Mouse (Mus musculus) left cerebral cortex, postnatal 14 days (tissue): Measurements from ENCODE around the gene Angptl2. TPM values are rescaled to one million over a fixed set of nuclear protein-coding genes. Genes with fewer than 3 reads are reported as not detected.

ENCODE experiments used
- DNase-seq, 2 experiments: peaks; one replicate each; pipeline ENCODE4 v3.0.0; 2021 to 2022; ENCODE audit warnings: low spot score in 2 of 2, mixed read lengths in 1 of 2
- intact Hi-C: fragments of 180-260 bp; cut with DNase I; formaldehyde crosslinking; loops from one replicate; pipeline ENCODE4 v1.15.1; 2025
- long read RNA-seq, 2 experiments: library from polyadenylated mRNA; stranded (forward); transcript quantifications; one replicate each; pipeline ENCODE4 v2.0.0; 2021
- total RNA-seq, 2 experiments: library from RNA; stranded (reverse); gene quantifications; 2 replicates each; pipeline ENCODE4 v1.2.3; 2021

Gene Angptl2
- 1 to 10 TPM; 3.1 to 3.6 TPM for total RNA-seq
- long read RNA-seq, experiment 1, transcript Angptl2-201 (5 exons, 3,339 nt), result major isoform, 5 of 6 reads
- long read RNA-seq, experiment 1, partial matches to known transcripts, result 1 of 6 reads
- long read RNA-seq, experiment 1, other reads (novel, unspliced or antisense), result 0 of 6 reads
- long read RNA-seq, experiment 2, transcript Angptl2-201 (5 exons, 3,339 nt), result major isoform, 5 of 6 reads
- long read RNA-seq, experiment 2, partial matches to known transcripts, result 0 of 6 reads
- long read RNA-seq, experiment 2, other reads (novel, unspliced or antisense), result 1 of 6 reads

DNA sequence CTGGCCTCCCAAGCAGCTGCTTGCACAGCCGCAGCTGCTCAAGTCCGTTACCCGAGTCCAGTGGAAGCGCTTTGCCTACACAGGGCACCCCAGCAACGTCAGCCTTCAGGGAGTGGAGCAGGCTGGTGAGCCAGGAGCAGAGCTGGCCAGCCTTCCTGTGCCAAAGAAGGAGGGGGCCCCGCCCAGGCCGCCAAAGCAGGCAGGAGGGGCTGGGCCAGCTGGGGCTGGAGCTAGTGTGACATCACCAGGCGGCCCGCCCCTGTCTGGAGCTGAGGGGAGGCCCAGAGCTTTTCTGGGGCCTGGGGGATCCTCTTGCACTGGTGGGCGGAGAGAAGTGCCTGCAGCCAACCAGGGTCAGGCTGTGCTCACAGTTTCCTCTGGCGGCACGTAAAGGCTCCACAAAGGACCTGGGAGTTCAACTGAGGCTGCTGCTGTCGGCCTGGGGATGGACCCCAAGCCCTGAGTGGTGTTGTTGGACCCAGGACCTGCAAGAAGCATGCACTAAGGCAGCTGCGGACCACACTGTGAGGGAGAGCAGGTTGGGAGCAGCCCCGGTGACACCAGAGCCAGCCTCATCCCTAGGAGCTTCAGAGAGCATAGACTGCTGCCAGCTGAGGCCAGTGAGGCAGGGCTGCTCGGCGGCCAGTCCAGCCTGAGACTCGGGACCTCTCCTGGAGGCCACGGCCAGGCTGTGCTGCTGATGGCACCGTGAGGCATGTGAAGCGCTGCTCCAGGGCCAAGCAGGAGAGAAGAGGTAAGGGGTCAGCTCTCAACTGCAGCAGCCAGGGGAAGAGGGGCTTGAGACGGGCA, at the start of gene Angptl2:
Gene Angptl2, plus strand, starts transcription at position 370 of the 810 bp plus-strand sequence.
- peak; percentile 68 to 69 for DNase-seq
- intact Hi-C loops, result loop anchor here (5.0 kb wide), 1 partner anchor 131 kb away; no protein-coding TSS in a partner anchor

- intact Hi-C loops, result no loop called here
- no peak for DNase-seq
Measured at GRCm38 (mm10) chr2:33167060-33167459, 48.8 kb upstream of the Angptl2 start.

- intact Hi-C loops, result no loop called here
- DNase-seq, result no peak
Measured at GRCm38 (mm10) chr2:33169445-33169844, 46.4 kb upstream of the Angptl2 start.

DNA sequence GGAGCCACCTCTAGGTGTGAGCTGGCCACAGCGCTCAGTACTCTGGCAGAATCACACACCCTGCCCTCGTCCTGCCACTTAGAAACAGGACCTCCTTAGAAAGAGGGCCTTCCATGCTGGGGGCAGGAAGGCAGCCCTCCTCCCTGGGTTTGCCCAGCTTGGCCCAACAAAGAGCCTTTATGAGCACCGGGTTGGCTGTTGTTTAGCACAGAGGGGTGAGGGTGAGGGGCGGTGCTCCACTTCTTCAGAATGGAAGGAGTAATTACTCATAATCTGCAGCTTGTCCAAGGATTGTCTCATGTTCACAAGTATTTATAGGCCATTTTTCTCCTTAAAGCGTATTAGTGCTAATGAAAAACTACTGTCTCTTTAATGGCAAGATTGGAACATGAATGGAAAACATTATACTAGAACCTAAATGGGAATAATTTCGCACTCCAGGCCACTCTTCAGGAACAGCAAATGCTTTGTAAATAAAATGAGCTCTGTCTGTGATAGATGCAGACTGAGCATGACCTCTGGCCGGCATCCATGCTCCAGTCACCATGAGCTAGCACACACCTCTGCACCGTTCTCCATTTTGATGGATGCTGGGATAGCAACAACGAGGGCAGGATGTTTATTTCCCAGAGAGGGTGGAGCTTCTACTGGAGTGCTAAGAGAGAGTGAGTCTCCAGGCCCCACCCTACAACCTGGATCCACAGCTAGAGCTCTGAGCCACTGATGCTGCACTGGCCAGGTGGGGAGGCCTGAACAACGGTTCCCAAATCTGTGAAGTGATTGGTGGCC, 44.9 kb upstream of the Angptl2 start:
- DNase-seq, result no peak
- intact Hi-C loops, result no loop called here

GRCm38 (mm10) chr2:33173126-33173525, 42.7 kb upstream of the Angptl2 start:
- intact Hi-C loops, result no loop called here
- no peak for DNase-seq

- DNase-seq, result no peak
- intact Hi-C loops, result no loop called here
Measured at GRCm38 (mm10) chr2:33173686-33174085, 42.2 kb upstream of the Angptl2 start.

- DNase-seq, result no peak
- intact Hi-C loops, result no loop called here
Measured at GRCm38 (mm10) chr2:33176516-33176915, 39.4 kb upstream of the Angptl2 start.

- no peak for DNase-seq
Measured at GRCm38 (mm10) chr2:33176921-33177320, 38.9 kb upstream of the Angptl2 start.

GRCm38 (mm10) chr2:33177443-33178242, 38.2 kb upstream of the Angptl2 start:
- intact Hi-C loops, result no loop called here
- DNase-seq, result no peak

More at GRCm38 (mm10) chr2:33176921-33177320, 38.9 kb upstream of the Angptl2 start:
- intact Hi-C loops, result no loop called here

DNA sequence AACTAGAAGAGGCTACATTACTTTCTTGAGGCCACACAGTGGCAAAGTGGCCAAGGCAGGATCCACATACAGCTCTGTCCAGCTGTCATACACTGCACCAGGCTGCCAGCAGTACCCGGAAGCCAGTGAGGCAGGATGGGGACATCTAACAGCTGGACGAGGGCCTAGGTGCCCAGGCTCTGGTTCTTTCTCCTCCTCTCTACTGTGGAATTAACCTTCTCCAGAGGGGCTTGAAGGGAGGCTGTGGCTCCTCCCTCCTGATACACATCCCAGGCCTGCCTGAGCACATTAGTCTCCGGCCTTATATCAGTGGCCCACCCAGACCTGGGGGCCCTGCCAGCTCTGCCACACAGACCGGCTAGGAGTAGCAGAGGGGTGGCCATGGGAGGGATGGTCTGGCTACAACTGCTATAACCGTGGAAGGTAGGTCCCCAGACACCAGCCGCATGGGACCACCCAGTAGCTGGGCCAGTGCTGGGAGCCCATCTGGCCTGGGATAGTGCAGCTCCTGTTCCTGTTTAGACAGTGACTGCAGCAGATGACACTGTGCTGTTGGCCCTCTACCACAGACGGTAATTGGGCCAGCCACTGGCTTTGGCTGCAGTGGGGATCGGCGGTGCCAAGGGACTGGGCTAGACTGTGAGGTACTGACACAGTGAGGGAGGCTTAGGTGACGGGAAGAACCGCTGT, 37.5 kb upstream of the Angptl2 start:
- no peak for DNase-seq
- intact Hi-C loops, result no loop called here

GRCm38 (mm10) chr2:33179171-33179929, 36.5 kb upstream of the Angptl2 start:
- intact Hi-C loops, result no loop called here
- no peak for DNase-seq

- no peak for DNase-seq
- intact Hi-C loops, result no loop called here
Measured at GRCm38 (mm10) chr2:33179930-33180630, 35.8 kb upstream of the Angptl2 start.

DNA sequence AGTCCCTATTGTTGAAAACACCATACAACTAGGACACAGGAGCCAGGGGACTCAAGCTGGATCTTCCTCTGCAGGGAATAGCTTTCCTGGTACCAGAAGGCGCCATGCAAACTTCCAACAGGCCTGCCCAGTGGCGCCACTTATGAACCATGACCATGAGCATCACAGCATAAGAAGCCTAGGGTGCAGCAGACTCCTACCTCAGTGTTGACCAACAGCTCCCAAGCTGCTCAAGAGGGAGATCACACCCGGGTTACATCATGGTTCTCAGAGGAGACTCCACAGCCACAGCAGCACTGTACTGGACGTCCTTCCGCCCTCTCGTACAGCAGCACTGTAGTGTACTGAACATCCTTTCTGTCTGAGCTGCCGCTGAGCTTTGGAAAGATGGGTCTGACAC, 32.5 kb upstream of the Angptl2 start:
- DNase-seq, result no peak
- intact Hi-C loops, result no loop called here

DNA sequence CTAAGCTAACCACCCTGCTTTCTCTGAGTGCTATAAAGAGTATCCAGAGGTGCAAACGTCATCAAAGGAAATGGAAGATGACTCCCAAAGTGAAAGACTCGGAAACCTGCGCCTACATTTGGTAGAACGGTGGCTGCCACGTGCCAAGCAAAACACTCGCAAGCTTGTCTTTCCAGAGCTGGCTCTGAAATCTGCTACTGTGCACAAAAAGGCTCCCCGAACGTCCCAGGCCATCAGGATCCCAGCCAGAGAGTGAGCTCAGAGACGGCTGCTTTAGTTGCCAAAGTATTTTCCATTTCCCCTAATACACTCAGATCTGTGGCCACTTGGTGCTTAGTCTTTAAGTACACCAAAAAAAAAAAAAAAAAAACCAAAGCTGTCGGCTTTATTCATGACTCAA, 31.2 kb upstream of the Angptl2 start:
- intact Hi-C loops, result no loop called here
- no peak for DNase-seq

DNA sequence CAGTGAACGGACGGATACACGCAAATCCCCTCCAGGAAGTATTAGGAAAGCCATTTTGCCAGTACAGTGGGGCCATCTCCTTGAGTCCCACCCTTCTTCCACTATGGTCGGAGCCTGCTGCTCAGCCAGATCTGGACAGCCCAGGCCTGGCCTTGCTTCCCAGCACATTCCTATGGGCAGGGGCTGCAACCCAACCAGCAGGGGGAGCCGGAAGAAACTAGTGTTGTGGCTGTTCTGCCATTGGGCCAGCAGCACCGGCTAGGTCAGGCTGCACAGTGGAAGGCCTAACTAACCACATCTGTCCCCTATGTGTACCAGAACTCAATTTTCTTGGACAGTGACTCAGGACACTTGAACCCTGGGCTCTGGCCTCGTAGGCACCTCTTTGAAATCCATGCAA, 30.6 kb upstream of the Angptl2 start:
- DNase-seq, result no peak
- intact Hi-C loops, result no loop called here

GRCm38 (mm10) chr2:33186505-33186904, 29.4 kb upstream of the Angptl2 start:
- intact Hi-C loops, result no loop called here
- no peak for DNase-seq

DNA sequence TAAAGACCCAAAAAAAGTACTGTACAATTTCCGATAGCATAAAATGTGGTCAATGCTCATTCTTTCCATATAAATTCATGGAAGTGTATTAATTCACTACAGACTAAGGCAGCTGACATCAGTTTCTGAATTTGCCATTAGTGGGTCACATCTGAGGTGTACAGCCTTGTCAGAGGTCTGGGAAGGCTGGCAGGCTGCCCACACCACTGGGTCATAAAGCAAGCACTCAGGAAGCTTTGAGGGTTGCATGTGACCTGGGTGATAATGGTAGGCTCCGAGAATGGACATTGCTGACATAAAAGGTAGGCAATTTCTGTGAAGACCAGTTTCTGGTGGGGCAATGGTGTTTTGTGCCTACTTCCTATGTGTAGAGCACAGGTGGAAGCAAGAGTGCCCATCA, 28.0 kb upstream of the Angptl2 start:
- DNase-seq, result no peak
- intact Hi-C loops, result no loop called here
